In the genomic region with DNA sequence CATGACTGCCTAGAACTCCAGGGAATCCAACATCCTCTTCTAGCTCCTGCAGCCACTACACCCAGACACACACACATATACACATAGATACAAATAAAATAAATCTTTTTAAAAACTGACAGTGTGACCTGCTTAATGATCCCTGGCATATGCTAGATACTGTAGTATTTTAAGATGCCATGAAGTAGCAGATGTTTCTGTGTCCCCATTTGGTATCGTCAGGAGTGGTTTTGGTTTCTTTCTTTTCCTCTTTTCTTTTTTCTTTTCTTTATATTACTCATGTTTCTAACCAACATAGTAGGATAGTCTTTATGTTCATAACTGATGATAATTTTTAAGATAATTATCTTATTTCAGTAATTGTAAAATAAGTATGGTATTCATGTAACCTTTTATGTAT, we compare ENCODE assay signal across 20 mouse cellular contexts.
"Had no signal": no experiment of that assay in that cellular context is flagged by ENCODE, and none has a peak within 500 bp of the region (broad histone marks: within the 10 kb centered on the region; RNA-seq: fewer than 3 reads in every experiment).

No protein-coding gene starts in this region.

- ATAC-seq: lung, postnatal 0 days; midbrain, embryonic 13.5 days; midbrain, embryonic 15.5 days had no signal

- H3K4me2 ChIP-seq: lung, embryonic 15.5 days; midbrain, embryonic 11.5 days; midbrain, embryonic 13.5 days; midbrain, embryonic 15.5 days; neural tube, embryonic 13.5 days; neural tube, embryonic 15.5 days had no signal

- H3K4me1 ChIP-seq: midbrain, embryonic 13.5 days; midbrain, embryonic 15.5 days; neural tube, embryonic 13.5 days; neural tube, embryonic 15.5 days had no signal

- H3K36me3 ChIP-seq: lung, embryonic 15.5 days; midbrain, embryonic 13.5 days; midbrain, embryonic 15.5 days; neural tube, embryonic 13.5 days; neural tube, embryonic 15.5 days had no signal

- H3K9ac ChIP-seq: lung, embryonic 15.5 days; midbrain, embryonic 13.5 days; midbrain, embryonic 15.5 days; neural tube, embryonic 13.5 days; neural tube, embryonic 15.5 days had no signal

- H3K27me3 ChIP-seq: lung, embryonic 15.5 days; megakaryocyte, embryonic 14.5 days; midbrain, embryonic 13.5 days; midbrain, embryonic 15.5 days; neural tube, embryonic 13.5 days; neural tube, embryonic 15.5 days had no signal

- DNase-seq: lung, adult 2 months; lung, postnatal 14 days; lung, postnatal 36 days; retina, postnatal 1 day; right cerebral cortex, adult 18-20 months; right cerebral cortex, postnatal 25 days; right cerebral cortex, postnatal 4 days; spleen, adult 18-20 months; thymus, adult 18-20 months; thymus, postnatal 14 days; thymus, postnatal 36 days had no signal

- H3K4me3 ChIP-seq: lung, embryonic 15.5 days; megakaryocyte, embryonic 14.5 days; midbrain, embryonic 13.5 days; midbrain, embryonic 15.5 days; neural tube, embryonic 13.5 days; neural tube, embryonic 15.5 days had no signal

- H3K9me3 ChIP-seq: lung, embryonic 15.5 days; megakaryocyte, embryonic 14.5 days; midbrain, embryonic 13.5 days; midbrain, embryonic 15.5 days; neural tube, embryonic 13.5 days; neural tube, embryonic 15.5 days had no signal

- H3K27ac ChIP-seq: lung, embryonic 15.5 days; macrophage; midbrain, embryonic 13.5 days; midbrain, embryonic 15.5 days; neural tube, embryonic 13.5 days; neural tube, embryonic 15.5 days had no signal
